Mouse (Mus musculus) thymus, postnatal 0 days (tissue): ENCODE results near the gene Catip. TPM values are rescaled to one million over a fixed set of nuclear protein-coding genes. Genes with fewer than 3 reads are reported as not detected.
A peak's percentile ranks its signal among the peaks of the same experiment; 100 is the strongest.
"Not testable (repeated sequence)": the region's sequence is repeated elsewhere in the genome, so short reads cannot be mapped to it uniquely, and the experiment has no call there.

Source experiments
- DNase-seq: peaks from one replicate; pipeline ENCODE4 v3.0.0-alpha.2; 2015; ENCODE audit warnings: low spot score
- polyA plus RNA-seq: library from polyadenylated mRNA; unstranded; fragments of >200 nt; fragmentation: Nextera tagmentation; extraction: Ambion mirVana; gene quantifications from 2 replicates; pipeline ENCODE4 v1.2.1, GENCODE M21; 2015

Catip gene
- polyA plus RNA-seq, result 0.20 and 0.33 TPM in 2 replicates

DNA sequence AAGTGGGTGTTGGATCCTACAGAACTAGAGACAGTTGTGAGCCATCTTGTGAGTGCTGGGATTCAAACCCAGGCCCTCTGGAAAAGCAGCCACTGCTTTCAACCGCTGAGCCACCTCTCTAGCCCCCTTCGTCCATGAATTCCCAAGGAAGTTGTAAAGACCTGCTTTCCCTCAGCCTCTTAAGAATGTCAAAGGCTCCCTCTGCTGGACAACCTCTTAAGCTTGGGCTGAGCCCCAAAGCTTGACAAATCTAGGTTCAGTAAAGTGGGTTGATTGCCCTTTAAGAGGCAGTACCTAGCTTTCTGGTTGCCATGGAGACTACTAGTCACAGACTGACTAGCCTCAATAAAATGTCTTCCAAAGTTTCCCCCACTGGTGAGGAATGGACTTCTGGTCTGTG is at the start of gene Catip:
TSS of gene Catip (plus strand) at position 297 of the 400 bp plus-strand sequence.
- DNase-seq, result peak; percentile 80

- peak; percentile 83 for DNase-seq
Observed at GRCm38 (mm10) chr1:74313049-74313692, 48.7 kb upstream of the Catip start.

GRCm38 (mm10) chr1:74314796-74315195 is 47.1 kb upstream of the Catip start:
- DNase-seq, result no peak

- DNase-seq, result peak; percentile 51
Observed at GRCm38 (mm10) chr1:74316114-74316827, 45.6 kb upstream of the Catip start.

- no peak for DNase-seq
Observed at GRCm38 (mm10) chr1:74318711-74319110, 43.2 kb upstream of the Catip start.

DNA sequence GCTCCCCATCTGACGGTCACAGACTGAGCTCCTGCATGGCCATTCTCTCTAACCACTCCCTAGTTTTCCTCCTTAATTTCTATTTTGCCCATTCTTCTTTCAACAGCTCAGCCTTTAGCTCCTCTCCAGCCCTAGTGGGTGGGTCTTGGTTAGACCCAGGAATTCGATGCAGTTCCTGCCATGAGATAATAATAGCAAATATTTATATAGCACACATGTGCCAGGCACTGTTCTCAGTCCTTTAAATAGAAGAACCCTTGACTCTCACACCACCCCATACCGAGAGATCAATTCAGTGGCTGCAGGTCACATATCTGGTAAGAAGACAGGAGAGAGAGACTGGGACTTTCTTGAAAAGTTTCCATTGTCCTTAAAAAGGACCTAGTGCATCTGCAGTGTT is 40.5 kb upstream of the Catip start:
- DNase-seq, result no peak

DNA sequence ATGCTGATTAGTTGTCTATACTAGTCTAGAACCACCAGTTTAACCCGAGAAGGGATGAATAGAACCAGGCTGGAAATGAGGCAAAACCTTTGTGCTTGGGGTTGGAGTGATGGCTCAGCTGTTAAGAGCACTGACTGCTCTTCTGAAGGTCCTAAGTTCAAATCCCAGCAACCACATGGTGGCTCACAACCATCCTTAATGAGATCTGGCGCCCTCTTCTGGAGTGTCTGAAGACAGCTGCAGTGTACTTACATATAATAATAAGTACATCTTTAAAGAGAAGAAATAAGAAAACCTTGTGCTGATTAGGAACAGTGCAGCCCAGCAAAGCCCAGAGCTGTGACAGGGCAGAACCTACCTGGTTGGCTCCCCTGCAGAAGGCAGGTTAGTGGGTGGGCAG is 35.0 kb upstream of the Catip start:
- not testable (repeated sequence) for DNase-seq

DNA sequence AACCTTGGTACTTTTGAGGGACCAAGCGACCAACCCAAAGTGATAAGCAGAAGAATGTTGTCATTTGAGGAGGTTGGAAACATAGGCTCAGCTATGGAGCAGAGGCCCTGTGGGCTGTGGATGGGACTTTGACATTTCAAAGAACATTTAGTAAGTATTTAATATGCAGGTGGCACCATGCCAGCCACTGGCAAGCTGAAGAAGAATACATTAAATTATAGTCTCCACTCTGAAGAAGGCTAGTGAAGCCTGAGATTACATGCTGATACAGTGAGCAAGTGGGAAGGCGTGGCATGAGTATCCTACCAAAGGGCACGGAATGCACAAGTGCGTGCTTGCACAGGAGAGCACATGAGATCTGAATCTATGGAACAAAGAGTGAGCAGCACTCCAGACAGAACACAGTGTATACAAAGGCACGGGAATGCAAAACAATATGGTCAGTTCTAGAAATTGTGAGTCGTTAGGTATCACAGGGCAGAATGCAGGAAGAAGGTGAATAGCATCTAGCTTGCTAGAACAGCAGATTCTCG is 31.9 kb upstream of the Catip start:
- no peak for DNase-seq

DNA sequence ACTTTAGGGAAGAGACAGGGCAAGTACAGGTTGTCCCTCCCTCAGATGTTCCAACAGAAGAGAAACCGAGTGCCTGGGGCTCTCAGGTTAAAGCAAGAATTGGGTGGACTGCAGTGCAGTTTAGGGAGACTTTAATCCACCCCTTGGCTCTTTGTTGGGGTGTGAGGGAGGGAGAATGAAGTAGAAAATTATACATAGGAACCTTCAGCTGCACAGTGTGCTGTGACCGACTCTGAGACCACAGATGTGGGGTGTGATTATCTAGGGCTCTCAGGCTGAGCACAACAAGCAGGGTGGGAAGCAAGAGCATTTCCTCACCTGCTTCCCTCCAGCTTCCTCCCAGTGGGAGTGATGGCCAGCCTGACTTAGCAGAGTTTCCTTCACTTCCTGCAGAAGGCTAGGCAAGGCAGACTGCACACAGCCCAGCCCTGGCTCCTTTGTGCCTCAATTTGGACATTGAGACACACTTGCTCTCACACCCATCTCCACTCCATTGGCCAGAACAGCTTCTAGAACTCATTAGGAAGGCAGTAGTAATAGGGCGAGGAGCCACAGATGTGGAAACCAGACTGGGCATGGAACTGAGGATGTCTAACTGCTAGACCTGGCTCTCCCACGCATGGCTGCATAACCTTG is 30.7 kb upstream of the Catip start:
- DNase-seq, result no peak

GRCm38 (mm10) chr1:74332241-74332763 is 29.6 kb upstream of the Catip start:
- peak; percentile 99 for DNase-seq

DNA sequence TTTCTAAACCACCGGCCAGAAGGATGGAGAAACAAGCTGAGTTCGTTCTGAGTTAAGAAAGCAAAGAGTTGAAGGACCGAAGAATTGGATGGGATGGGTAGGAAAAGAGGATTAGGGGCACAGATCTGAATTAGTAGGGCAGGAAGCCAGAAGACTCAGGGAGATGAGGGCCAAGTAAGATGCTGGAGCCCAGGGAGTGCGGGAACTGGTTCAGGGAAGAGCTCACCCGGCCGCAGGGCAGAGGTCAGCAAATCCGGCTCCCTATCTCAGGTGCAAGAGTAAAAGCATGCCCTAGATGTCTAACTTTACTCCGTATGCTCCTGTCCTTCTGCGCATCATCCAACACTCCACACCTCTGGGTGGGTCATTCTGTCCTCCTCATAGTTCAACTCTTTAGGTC is 29.0 kb upstream of the Catip start:
- no peak for DNase-seq

DNA sequence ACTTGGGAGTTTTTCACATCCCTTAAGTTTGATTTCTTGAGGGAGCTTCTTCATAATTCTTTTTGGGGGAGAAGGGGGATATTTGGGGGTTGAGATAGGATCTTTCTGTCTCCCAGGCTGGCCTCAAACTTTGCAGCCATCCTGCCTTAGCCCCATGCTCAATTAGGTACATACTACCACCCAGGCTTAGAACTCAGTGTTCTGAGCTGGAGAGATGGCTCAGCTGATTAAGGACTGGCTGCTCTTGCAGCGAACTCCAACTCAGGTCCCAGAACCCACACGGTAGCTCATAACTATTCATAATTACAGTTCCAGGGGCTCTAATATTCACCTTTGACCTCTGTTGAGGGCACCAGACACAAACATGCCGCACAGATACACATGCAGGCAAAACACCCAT is 27.3 kb upstream of the Catip start:
- no peak for DNase-seq

DNA sequence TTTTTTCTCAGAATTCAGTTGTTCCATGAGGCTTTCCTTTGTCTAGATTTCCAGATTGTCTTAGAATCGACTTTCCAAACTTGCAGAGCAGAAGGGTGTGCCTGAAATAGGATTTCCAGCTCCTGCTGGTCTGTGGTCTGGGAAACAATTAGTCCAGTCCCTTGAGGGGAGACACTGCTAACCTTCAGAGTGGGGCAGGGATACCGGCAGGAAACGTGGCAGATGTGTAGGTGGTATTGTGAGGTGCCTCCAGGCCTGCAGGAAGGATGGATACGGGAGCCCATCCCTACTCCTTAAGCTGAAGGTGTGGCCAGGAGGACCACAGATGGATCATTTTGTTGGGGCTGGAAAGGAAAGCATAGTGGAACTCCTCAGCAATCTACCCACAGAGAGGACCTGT is 26.9 kb upstream of the Catip start:
- no peak for DNase-seq

DNA sequence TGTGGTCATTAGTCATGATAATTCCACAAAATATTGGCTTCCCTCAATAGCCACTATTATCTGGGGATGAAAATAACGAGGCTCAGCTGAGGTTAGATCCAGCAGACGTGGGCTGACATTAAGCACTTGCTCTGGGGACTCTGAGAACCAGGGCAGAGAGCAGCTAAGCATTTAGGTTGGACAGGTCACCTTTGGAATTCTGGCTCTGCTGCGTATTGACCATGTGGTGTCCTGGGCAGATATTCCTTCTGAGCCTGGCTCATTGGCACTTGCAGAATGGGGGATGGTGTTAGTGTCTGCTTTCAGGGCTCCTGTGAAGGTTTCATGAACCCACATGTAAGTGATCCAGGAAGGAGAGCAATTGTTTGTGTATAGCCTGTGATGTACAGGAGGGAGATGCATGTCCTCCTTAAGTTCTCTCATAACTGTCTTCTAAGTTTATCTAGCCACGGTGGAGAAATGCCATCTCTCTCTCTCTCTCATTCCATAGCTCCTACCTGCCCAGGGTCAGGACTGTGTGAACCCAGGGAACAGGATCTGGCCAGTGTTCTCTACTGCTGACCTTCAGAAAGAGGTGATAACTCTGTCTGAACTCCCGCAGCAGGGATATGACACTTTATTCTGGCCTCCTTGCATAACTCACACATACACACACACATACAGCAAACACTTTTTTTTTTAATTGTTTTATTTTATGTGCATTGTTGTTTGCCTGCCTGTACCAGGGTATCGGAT is 26.3 kb upstream of the Catip start:
- no peak for DNase-seq

DNA sequence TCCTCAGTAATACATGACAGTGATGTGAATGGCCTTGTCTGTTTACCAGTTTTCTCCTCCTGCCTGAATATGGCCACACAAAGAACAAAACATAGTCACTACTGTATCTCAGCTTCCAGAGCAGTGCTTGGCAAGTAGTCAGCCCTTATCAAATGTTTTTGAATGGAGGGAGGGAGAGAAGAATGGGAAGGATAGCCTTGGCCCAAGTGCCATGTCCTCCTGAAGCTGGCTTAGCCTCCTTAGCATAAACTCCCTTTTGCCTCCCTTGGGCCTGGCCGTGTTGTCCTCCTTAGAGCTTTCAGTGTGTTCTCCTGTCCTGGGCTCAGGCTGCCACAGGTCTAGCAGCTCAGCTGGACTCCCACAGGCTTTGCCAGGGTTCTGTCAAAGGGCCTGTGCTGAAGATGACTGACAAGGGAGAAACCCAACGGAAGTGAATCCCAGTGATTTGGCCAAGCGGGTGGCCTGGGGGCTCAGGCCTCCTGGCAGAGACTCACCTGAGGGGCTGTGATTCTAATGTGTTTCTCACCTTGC is 24.6 kb upstream of the Catip start:
- no peak for DNase-seq

- no peak for DNase-seq
Observed at GRCm38 (mm10) chr1:74338013-74338412, 23.9 kb upstream of the Catip start.

DNA sequence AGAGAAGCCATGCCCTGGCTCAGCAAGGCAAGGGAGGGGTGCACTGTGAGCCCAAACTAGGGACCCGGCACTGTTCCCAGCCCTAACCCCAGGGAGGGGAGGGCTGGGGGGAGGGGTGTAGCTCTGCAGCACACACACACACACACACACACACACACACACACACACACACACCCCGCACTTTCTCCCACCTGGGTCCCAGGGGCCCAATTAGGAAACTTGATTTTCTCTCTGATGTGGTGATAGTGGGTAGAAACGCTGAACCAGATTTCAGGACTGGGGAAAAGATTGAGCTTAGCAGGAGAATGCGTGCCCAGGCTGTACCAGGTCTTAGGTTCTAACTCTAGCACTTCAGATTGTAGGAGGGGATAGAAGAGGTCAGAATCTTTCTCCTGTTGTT is 23.3 kb upstream of the Catip start:
- no peak for DNase-seq

GRCm38 (mm10) chr1:74339917-74340316 is 22.0 kb upstream of the Catip start:
- no peak for DNase-seq

DNA sequence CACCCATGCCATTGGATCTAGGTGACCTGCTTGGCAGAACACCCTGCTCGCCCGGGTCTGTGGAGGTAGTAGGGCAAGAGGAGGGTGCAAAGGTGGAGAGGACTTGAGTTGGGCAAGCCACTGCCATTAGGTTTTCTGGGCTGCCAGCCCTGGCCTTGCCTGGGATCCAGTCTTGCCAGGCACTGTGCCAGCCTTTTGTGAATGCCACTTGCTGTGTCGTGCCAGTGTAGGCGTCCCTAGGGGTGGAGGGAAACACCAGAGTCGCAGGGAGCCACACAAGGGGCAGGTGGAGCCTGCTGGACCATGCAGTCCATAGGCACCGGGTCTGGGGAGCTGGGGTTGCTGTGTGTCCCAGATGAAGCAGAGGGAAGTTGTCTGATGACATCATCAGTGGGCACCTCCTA is 21.5 kb upstream of the Catip start:
- DNase-seq, result no peak

DNA sequence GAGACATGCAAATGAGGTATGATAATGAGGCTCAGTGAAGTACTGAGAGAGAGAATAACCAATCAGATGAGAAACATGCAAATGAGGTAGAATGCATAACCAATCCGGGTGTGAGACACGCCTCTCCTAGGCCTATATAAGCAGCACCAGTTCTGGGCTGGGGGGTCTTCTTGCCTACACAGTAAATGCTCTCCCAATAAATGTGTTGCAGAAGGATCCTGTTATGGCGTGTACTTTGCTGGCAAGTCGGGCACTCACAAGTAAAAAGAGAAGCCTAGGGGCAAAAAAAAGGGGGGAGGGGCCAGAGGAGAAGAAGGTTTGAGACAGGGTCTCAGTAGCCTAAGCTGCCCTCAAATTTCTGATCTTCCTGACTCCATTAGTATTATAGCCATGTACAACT is 20.9 kb upstream of the Catip start:
- DNase-seq, result not testable (repeated sequence)

DNA sequence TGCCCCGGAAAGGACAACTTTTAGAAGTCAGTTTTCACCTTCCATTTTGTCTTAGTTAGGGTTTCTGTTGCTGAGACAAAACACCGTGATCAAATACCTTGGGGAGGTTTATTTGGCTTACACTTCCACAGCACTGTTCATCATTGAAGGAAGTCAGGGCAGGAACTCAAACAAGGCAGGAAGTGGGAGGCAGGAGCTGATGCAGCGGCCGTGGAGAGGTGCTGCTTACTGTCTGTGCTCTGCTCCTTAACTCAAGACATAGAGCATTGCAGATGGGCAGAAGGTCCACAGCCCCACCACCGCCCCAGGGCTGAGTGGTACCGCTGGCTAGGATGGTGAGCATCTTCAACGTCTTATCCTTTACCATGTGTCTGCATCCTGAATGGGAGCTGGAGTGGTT is 20.0 kb upstream of the Catip start:
- DNase-seq, result no peak
